Mouse (Mus musculus) MN1 (cell line): Measurements from ENCODE around the gene Oas2.
"Not testable (repeated sequence)": the region's sequence is repeated elsewhere in the genome, so short reads cannot be mapped to it uniquely, and the experiment has no call there.

Experiments used
- DNase-seq: peaks from one replicate; pipeline ENCODE4 v3.0.0-alpha.2; 2016; ENCODE audit warnings: low spot score

The Oas2 gene

GRCm38 (mm10) chr5:120749688-120750087 is at the start of gene Oas2:
Gene Oas2, minus strand, starts transcription at chr5:120749853.
- no peak for DNase-seq

- DNase-seq, result not testable (repeated sequence)
Measured at GRCm38 (mm10) chr5:120798943-120799342, 49.3 kb upstream of the Oas2 start.

GRCm38 (mm10) chr5:120798147-120798546 is 48.5 kb upstream of the Oas2 start:
- DNase-seq, result not testable (repeated sequence)

- DNase-seq, result not testable (repeated sequence)
Measured at GRCm38 (mm10) chr5:120795480-120796034, 45.9 kb upstream of the Oas2 start, which contains the start of gene Oas1e. Gene Oas1e, minus strand, starts transcription at chr5:120795530.

GRCm38 (mm10) chr5:120793043-120793442 is 43.4 kb upstream of the Oas2 start:
- peak; percentile 49 for DNase-seq

GRCm38 (mm10) chr5:120787042-120787441 is 37.4 kb upstream of the Oas2 start:
- no peak for DNase-seq

GRCm38 (mm10) chr5:120782446-120782845 is 32.8 kb upstream of the Oas2 start:
- DNase-seq, result no peak

GRCm38 (mm10) chr5:120781646-120782045 is 32.0 kb upstream of the Oas2 start:
- no peak for DNase-seq

- DNase-seq, result no peak
Measured at GRCm38 (mm10) chr5:120779922-120780321, 30.3 kb upstream of the Oas2 start.

GRCm38 (mm10) chr5:120778941-120779340 is 29.3 kb upstream of the Oas2 start:
- no peak for DNase-seq

GRCm38 (mm10) chr5:120777478-120777877 is 27.8 kb upstream of the Oas2 start, which contains the start of gene Oas3:
Gene Oas3, minus strand, starts transcription at chr5:120777661.
- DNase-seq, result no peak

GRCm38 (mm10) chr5:120776801-120777200 is 27.1 kb upstream of the Oas2 start:
- no peak for DNase-seq

- no peak for DNase-seq
Measured at GRCm38 (mm10) chr5:120775287-120775985, 25.8 kb upstream of the Oas2 start.

GRCm38 (mm10) chr5:120769396-120769795 is 19.7 kb upstream of the Oas2 start:
- no peak for DNase-seq

GRCm38 (mm10) chr5:120765010-120765409 is 15.4 kb upstream of the Oas2 start:
- DNase-seq, result no peak

GRCm38 (mm10) chr5:120761901-120762300 is 12.2 kb upstream of the Oas2 start:
- no peak for DNase-seq

GRCm38 (mm10) chr5:120754215-120754614 is 4.6 kb upstream of the Oas2 start:
- no peak for DNase-seq

- no peak for DNase-seq
Measured at GRCm38 (mm10) chr5:120752786-120753185, 3.1 kb upstream of the Oas2 start.

- no peak for DNase-seq
Measured at GRCm38 (mm10) chr5:120751206-120751605, 1.6 kb upstream of the Oas2 start.

GRCm38 (mm10) chr5:120746451-120746850 is 3.2 kb downstream of the Oas2 start:
- peak; percentile 69 for DNase-seq

GRCm38 (mm10) chr5:120742125-120742524 is 7.5 kb downstream of the Oas2 start:
- peak; percentile 52 for DNase-seq

GRCm38 (mm10) chr5:120734380-120734990 is 15.2 kb downstream of the Oas2 start:
- DNase-seq, result no peak

GRCm38 (mm10) chr5:120733696-120734095 is 16.0 kb downstream of the Oas2 start:
- DNase-seq, result no peak
